Mouse (Mus musculus): Measurements from ENCODE around the gene Cherp. TPM values are rescaled to one million over a fixed set of nuclear protein-coding genes. Genes with fewer than 3 reads are reported as not detected.

Gene Cherp
- polyA plus RNA-seq, 1 experiment: 57.2 TPM

GRCm38 (mm10) chr8:72418073-72418472 is 57.0 kb downstream of the Cherp start:
- TF ChIP-seq CTCF (IDR thresholded peaks at IDR 0.05; ENCODE audit: control insufficient read depth, insufficient read depth, low read length) (no peak), POLR2A (IDR thresholded peaks at IDR 0.05; ENCODE audit: borderline replicate concordance, control insufficient read depth, low read depth, low read length) (no peak)
- 64% methylated on average over 4 of the region's 4 CpGs for WGBS
- H3K27ac ChIP-seq (ENCODE audit: control insufficient read depth, insufficient read depth, low read depth, low read length, poor library complexity): no peak overlapping the region
- no peak overlapping the region for H3K4me3 ChIP-seq (replicated peaks; ENCODE audit: control insufficient read depth, low read depth, low read length)
- H3K4me1 ChIP-seq (ENCODE audit: control insufficient read depth, insufficient read depth, low read length): peaks cover 5% of the 10 kb centered on the region

DNA sequence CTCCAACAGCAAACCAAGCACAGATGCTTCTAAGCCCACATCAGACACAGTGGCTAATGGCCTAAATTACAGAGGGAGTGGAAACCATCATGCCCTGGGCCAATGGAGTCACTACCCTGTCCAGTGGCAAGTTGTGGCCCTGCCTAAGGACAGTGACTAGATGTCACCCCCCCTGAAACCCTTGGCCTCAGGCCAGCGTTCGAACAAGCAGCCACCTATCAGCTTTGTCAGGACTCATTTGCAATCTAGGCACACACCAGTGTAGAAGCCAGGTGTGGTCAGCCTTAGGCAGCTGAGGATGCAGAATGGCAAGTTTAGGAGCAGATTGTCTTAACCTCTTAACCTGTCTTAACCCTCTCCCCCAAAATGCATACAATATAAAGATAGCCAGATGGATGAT is 59.8 kb downstream of the Cherp start:
- peak overlapping the region; percentile 50 for H3K27ac ChIP-seq (ENCODE audit: control insufficient read depth, insufficient read depth, low read depth, low read length, poor library complexity)

GRCm38 (mm10) chr8:72413839-72414238 is 61.2 kb downstream of the Cherp start:
- Histone ChIP-seq H3K4me3 (replicated peaks; ENCODE audit: control insufficient read depth, low read depth, low read length) (no peak overlapping the region), H3K27ac (ENCODE audit: control insufficient read depth, insufficient read depth, low read depth, low read length, poor library complexity) (peak overlapping the region; percentile 85), H3K4me1 (ENCODE audit: control insufficient read depth, insufficient read depth, low read length) (peaks cover 5% of the 10 kb centered on the region)
- no peak for TF ChIP-seq POLR2A (IDR thresholded peaks at IDR 0.05; ENCODE audit: borderline replicate concordance, control insufficient read depth, low read depth, low read length)
- 0 out of 2 replicates have a peak, but pooled peaks have one; percentile 24 for TF ChIP-seq CTCF (IDR thresholded peaks at IDR 0.05; ENCODE audit: control insufficient read depth, insufficient read depth, low read length)
- WGBS: 59% methylated on average over 7 of the region's 7 CpGs

More for the DNA sequence above, 59.8 kb downstream of the Cherp start:
- Histone ChIP-seq H3K4me1 (ENCODE audit: control insufficient read depth, insufficient read depth, low read length) (peaks cover 5% of the 10 kb centered on the region), H3K4me3 (replicated peaks; ENCODE audit: control insufficient read depth, low read depth, low read length) (no peak overlapping the region)
- WGBS: 55% methylated on average over 2 of the region's 2 CpGs
- 0 out of 2 replicates have a peak, but pooled peaks have one; percentile 4 for TF ChIP-seq CTCF (IDR thresholded peaks at IDR 0.05; ENCODE audit: control insufficient read depth, insufficient read depth, low read length)
- no peak for TF ChIP-seq POLR2A (IDR thresholded peaks at IDR 0.05; ENCODE audit: borderline replicate concordance, control insufficient read depth, low read depth, low read length)

Other genes starting within 250 kb of the Cherp start
- gene Ap1m1, start 235.2 kb downstream of the Cherp start, polyA plus RNA-seq (2011; ENCODE audit: insufficient read depth, insufficient read length, low replicate concordance, missing spikeins): 27.1 and 51.8 TPM in 2 replicates
- gene Gm10282, start 170.0 kb downstream of the Cherp start, polyA plus RNA-seq (2011; ENCODE audit: insufficient read depth, insufficient read length, low replicate concordance, missing spikeins): 514 and 1,002 TPM in 2 replicates
- 123 and 179 TPM in 2 replicates for gene Klf2, start 156.2 kb downstream of the Cherp start, polyA plus RNA-seq (2011; ENCODE audit: insufficient read depth, insufficient read length, low replicate concordance, missing spikeins)
- gene Eps15l1, start 53.8 kb downstream of the Cherp start, polyA plus RNA-seq (2011; ENCODE audit: insufficient read depth, insufficient read length, low replicate concordance, missing spikeins): 29.1 and 46.4 TPM in 2 replicates
- not detected in 2 replicates for gene Calr3, start 31.4 kb downstream of the Cherp start, polyA plus RNA-seq (2011; ENCODE audit: insufficient read depth, insufficient read length, low replicate concordance, missing spikeins)
- 1.6 and 4.1 TPM in 2 replicates for gene 1700030K09Rik, start 31.3 kb downstream of the Cherp start, polyA plus RNA-seq (2011; ENCODE audit: insufficient read depth, insufficient read length, low replicate concordance, missing spikeins)
- 10.3 and 23.6 TPM in 2 replicates for gene Slc35e1, start 17.4 kb upstream of the Cherp start, polyA plus RNA-seq (2011; ENCODE audit: insufficient read depth, insufficient read length, low replicate concordance, missing spikeins)
- gene Med26, start 73.0 kb upstream of the Cherp start, polyA plus RNA-seq (2011; ENCODE audit: insufficient read depth, insufficient read length, low replicate concordance, missing spikeins): 2.9 and 8.0 TPM in 2 replicates
- 16.4 and 25.7 TPM in 2 replicates for gene Smim7, start 95.9 kb upstream of the Cherp start, polyA plus RNA-seq (2011; ENCODE audit: insufficient read depth, insufficient read length, low replicate concordance, missing spikeins)
- gene Tmem38a, start 96.8 kb upstream of the Cherp start, polyA plus RNA-seq (2011; ENCODE audit: insufficient read depth, insufficient read length, low replicate concordance, missing spikeins): 2.9 and 4.3 TPM in 2 replicates
- gene Nwd1, start 171.5 kb upstream of the Cherp start, polyA plus RNA-seq (2011; ENCODE audit: insufficient read depth, insufficient read length, low replicate concordance, missing spikeins): 0.50 and 1.8 TPM in 2 replicates
- gene Sin3b, start 248.1 kb upstream of the Cherp start, polyA plus RNA-seq (2011; ENCODE audit: insufficient read depth, insufficient read length, low replicate concordance, missing spikeins): 33.1 and 60.4 TPM in 2 replicates